Mouse (Mus musculus) cerebellum, adult 11 months (tissue): Measurements from ENCODE around the gene Mmd2.

ENCODE experiments used
- DNase-seq: peaks from one replicate; pipeline ENCODE4 v3.0.0; 2022

Mmd2 gene

DNA sequence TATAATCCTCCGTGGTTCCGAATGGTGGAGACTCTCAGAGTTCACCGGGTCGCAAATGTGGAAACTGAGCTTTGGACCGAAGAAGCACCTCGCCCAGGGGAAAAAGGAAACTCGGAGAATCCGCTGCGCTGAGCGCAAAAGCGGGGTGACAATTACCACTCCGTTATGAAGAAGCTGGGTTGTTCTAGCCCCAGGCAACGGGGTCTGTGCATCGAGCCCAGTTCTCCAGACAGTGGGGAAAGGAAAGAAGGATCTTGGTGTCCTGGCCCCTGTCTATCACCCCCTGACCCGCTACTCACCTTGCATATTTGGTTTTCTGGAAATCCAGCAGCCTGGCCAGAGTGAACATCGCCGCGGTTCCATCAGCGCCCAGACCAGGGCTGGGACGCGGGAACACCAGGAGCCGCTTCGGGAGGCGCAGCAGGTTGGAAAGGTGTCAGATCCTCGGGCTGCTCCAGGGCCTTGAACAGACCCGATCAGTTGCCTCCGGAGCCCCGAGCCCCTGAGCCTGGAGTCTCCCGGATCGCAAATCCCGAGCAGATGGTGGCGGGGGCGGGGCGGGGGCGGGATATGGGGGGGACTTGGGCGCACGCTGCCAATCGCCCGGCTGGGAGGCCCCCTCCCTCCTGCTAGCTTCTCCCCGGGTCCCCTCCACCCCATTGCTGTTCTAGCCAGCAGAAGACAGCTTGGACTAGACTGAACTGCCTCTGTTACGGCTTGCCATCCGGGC is at the start of gene Mmd2:
TSS of gene Mmd2 (minus strand) at position 542 of the 730 bp plus-strand sequence.
- peak; percentile 54 for DNase-seq

DNA sequence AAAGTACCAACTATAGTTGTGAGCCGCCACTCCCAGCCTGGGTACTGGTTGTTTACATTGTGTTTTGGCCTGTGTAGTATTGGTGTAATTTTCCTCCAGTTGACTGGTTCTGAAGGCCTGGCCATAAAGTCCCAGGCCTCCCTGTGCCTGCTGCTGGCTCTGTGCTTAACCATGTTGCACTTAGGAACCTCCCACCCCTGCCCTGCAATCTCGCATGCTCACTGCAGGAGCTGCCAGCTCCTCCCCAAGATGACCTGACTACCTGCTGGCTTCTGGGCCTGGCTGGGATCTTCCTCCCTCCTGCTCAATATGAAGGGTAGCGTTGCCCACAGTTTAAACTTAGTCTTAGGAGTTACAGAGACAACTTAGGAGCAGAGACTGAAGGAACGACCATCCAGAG is 43.7 kb upstream of the Mmd2 start:
- no peak for DNase-seq

DNA sequence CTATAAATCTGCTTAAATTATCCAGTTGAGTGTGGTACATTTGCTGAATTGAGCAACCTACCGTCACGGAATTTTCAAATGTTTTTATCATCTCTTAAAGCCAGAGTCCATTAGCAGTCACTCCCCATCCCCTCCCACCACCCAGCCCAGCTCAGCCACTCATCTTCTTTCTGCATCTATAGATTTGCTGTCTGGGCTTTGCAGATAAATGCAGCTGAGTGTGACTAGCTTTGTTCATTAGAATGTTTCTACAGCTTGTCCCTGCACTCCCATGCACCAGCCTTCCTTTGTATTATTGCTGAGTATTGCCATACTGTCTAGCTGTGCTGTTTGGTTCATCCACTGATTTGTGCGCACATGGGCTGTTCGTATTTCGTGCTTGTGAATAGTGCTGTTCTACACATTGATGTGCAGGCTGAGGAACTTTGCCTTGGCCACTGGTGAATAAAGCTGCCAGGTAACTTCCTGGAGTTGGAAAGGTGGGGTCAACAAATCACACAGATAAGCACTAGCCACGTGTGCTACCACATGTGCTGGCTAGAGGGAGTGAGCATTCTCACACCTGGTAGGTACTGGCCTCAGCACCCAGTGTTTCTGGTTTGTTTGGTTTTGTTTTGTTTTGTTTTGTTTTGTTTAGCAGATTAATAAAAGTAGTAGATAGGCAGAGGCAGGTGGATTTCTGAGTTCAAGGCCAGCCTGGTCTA is 42.3 kb upstream of the Mmd2 start:
- no peak for DNase-seq

DNA sequence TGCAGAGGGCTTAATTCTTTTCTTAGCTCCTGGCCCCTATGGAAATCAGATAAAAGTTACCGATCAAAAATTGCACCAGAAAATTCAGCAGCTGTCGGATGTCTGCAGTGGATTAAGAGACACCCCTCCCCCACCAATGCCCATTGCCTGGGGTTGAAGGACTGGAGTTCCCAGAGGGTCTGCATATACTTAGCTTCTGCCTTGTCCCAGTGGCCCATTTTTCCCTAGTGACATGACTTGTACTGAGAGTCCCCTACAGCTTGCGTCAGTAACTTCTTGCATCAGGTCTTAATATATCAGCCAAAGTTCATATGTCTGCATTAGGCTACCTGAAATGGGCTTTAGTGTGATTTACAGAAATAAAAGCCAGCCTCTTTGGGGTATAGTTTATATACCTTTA is 41.8 kb upstream of the Mmd2 start:
- no peak for DNase-seq

DNA sequence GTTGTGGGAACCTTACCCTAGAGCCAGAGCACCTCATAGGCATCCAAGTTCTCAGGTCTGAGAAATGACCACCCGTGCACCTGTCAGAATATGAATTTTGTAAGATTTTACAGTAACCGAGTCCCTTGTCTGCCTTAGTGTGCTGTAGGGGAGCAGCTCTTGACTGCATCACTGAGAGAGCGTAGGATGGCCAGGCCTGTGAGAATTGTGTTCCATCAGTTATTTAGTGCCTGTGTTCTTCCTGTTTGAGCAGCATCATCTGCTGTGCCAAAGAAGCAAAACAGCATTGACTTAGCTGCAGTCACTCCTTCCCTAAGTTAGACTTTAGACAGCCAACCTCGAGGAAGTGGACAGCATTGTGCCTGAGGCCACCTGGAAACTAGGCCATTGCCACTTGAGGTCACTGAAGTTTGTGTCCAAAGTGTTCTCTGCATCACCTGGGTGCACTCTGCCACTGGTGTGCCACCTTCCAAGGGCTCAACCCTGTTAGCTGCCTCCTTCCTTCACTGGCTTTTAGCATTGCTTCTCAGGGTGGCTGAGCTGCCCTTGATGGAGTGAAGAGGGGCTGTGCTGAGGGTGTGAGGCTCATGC is 41.0 kb upstream of the Mmd2 start:
- no peak for DNase-seq

DNA sequence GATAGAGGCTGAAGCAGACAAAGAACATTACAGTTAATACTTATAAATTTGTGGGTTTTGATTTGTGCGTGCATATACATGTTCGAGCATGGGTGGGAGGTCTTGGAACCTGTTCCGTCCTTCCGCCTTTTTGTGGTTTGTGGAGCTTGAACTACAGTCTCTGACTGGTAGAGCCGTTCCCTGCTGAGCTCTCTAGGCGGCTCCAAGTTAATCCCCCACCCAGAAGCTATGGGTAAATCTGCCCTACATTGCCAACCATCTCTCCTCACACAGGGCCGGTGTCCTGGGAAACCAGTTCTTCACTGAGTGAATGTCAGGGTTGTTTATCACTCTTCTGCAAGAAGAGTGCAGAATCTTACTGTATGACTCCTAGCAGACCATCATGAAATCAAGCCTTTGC is 39.6 kb upstream of the Mmd2 start:
- no peak for DNase-seq

DNA sequence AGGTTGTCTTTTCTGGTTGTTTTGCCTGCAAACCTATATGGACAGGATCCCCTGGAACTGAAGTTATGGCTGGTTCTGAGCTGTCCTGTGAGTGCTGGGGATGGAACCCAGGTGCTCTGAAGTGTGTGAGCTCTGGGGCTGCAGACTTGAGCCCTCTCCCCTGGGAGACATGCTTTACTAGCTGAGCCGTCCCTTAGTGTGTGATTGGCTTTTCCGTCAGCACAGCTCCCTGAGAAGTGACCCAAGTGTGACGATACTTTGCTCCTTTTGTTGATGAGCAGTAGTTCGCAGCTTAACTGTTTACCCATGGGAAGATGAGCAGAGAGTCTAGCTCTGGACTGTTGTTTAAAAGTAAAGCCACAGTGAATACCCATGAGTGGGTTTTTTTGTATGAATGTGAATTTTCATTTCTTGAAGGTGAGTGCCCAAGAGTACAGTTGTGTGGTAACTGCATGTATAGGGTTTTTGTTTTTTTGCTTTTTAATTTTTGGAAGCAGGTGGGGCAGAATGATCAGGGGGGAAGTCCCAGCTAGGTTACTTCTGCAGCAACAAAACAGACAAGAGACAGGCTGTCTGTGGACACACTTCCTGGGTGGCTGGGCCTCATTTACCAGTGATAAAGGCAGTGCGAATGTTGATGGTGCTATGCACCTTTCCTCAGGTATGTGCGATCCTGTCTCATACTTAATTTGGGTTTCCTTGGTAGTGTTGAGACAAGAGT is 32.9 kb upstream of the Mmd2 start:
- DNase-seq, result no peak

DNA sequence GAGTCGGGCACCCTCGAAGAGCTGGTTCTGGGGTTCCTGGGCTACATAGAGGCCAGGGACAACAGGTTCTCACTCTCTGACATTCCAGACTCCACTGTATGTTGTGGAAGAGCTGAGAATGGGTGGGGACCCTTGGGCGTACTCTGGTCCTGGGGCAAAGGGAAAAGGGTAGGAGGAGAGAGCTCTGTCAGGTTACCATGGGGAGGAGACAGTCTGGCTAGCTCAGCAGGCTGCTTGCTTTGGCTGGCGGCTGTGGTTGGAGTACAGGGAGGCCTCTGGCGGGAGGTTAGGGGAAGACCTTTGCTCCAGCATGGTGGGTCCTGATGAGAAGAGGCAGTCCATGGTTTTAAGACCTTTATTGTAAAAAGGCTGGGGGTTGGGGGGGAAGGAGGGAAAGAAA is 31.5 kb upstream of the Mmd2 start:
- no peak for DNase-seq

DNA sequence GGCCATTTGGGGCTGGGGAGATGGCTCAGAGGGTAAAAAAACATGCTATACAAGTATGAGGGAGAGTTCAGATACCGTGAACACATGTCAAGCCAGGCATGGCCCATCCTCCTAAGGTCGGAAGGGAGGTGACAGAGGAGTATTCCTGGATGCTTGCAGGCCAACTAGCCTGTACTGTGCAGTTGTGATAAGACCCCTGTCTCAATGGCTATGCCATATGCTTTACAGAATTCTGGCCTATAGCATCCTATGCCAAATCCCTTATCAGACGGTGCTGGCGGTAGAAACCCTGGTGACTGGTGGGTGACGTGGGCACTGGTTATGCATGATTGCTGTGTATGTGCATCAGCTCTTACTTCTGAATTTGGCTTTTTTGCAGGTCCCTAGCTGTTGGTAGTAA is 29.2 kb upstream of the Mmd2 start:
- no peak for DNase-seq

DNA sequence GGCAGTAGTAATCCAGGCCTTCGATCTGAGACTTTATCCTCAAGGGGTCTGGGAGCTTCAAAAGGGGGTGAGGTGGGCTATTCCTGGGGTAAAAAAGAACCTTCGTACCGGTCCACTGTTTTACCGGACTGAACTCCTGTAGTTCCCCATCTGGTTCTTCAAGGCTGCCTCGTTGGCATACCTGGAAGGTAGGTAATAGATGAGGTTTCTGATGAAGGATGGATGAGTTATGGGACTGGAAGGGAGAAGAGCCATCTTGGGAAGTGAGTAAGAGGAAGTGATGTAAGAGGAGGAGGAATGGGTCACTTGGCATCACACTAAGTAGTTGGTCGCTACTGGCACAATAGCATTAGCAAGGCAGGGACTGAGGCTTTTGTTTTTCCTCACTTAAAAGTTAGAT is 21.6 kb upstream of the Mmd2 start:
- no peak for DNase-seq

DNA sequence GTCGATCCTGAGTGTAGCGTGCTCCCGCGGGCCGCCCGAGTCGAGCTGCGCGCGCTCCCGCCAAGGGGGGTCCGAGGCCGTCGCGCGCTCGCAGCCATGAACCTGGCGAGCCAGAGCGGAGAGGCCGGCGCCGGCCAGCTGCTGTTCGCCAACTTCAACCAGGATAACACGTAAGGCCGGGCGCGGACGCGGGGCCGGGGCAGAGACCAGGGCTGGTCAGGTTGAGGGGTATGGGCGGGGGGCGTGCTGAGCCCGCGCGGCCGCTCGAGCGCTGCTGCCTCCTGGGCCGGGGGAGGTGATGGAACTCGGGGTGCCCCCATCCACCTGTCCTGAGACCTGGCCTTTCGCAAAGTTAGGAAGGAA is 21.0 kb upstream of the Mmd2 start:
- no peak for DNase-seq

DNA sequence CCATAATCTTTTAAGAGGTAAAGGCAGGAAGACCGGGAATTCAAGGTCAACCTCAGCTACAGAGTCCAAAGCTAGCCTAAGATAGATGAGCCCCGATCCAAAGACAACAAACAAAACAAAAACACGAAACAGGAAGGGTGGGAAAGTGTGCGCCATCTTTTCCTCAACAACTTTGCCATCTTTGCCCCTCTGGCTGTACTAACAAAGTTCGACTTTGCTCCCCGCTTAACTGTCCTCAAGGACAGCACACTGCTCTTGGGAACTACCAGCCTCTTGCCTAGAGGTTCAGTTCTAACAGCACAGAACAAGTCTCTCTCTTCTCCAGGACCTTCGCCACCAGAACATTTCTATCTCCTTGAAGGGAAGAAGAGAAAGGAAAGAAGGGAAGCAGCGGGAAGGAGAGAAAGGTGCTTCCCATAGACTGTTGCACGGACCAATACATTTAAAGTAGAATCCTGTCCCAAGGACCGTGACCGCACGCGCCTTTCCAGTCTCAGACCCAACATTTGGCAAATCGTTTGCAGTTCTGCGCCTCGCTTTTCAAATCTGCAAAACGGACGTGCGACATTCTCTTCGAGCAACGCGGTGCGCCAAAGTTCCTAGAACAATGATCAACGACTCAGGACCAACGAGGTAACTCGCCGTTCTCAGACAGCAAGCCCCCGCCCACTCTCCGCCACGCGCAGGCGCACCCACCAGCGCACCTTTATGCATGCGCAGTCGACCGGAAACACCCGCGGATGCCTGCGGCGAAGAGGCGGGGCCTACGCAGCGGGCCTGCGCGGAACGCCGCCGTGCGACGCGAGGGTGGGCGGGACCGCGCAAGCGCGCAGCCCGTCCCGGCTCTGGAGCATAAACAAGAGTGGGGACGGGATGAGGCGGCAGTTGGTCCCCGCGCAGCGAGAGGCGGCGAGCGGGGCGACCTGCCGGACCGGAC is 20.4 kb upstream of the Mmd2 start:
- DNase-seq, result peak; percentile 97

DNA sequence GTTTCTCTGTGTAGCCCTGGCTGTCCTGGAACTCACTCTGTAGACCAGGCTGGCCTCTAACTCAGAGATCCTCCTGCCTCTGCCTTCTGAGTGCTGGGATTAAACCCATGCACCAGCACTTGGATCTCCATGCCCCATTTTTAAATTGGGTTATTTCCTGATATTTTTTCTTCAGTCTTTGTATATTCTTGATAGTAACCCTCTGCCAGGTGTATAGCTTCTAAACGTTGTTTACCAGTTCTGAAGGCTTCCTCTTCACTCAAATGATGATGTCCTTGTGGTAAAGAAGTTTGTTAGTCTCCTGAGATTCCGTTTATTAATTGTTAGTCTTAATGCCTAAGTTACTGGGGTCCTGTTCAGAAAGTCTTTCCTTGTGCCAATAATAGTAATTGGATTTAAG is 18.8 kb upstream of the Mmd2 start, which contains the start of gene Wipi2:
TSS of gene Wipi2 (plus strand) at position 301 of the 400 bp plus-strand sequence.
- no peak for DNase-seq

DNA sequence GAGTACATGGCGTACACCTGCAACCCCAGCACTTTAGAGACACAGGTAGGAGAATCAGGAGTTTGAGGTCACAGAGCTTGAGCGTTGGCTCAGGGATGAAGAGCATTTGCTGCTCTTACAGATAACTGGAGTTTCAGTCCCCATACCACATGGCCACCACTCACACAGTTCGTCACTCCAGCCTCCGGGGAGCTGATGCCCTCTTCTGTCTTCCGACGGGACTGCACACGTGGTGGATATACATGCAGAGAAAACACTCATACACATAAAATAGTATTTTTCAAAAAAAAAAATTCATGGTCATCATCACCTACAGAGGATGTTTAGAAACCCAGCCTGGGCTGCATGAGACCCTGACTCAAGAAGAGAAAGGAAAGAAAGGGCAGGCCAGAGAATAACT is 14.5 kb upstream of the Mmd2 start:
- DNase-seq, result no peak

DNA sequence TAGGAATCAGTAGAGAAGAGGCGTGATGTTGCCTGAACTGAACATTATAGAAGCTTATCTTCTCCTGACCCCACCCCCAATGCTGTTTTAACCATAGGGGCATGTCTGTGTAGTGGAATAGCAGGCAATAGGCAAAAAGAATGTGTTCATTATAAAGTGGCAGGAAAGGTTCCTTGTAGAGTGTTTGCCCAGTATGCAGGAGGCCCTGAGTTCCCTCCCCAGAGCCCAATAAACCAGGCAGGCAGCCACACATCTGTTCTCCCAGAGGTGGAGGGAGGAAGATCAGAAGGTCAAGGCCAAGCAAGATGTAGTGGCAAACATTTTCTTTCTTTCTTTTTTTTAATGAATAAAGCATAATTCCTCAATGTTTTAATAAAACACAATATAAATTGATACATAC is 13.5 kb upstream of the Mmd2 start:
- DNase-seq, result no peak

DNA sequence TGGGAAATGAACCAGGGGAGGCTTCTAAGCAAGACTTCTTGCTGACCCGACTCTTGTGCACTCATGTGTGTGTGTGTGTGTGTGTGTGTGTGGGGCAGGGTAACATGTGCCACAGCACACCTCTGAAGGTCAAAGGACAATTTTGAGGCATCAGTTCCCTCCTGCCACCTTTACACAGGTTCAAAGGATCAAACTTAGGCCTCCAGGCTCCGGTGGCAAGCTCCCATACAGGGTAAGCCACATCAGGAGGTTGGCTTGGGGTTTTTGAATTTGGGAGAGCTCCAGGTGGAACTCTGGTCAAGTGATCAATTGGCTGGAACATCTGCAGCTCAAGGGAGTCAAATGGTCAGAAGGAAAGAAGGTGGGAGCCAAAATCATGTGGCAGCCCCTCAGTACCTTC is 12.8 kb upstream of the Mmd2 start:
- DNase-seq, result no peak

DNA sequence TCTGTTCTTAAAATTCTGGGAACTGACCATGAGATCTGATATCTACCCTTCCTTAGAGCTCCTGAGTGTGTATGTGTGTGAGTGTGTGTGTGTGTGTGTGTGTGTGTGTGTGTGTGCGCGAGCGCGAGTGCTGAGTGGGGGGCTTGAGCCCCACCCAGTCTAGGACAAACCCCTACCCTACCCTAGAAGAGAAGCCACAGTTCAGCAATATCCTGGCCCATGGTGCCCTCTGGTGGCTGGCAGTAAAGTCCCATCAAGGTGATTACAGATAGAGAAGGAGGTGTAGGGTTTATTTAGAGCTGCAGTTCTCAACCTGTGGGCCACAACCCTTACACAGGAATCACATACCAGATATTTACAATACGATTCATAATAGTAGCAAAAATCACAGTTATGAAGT is 11.3 kb upstream of the Mmd2 start:
- peak; percentile 55 for DNase-seq

DNA sequence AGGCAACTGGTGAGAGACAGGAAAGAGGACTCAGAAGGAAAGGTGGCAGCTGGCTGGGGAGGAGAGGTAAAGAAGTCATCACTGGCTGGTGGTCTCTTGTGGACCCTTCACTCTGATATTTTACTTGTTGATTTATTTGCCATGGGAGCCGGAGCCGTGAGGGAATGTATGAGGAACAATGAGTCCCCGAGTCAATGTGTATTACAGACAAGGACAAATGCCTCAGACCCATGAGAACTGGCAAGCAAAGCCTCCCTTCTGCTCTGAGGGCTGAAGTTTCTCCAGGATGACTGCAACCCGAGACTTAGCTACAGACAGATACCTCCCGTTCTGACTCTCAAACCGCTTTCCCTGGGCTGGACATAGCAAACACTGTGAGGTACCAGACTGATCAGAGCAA is 7.7 kb upstream of the Mmd2 start:
- no peak for DNase-seq

DNA sequence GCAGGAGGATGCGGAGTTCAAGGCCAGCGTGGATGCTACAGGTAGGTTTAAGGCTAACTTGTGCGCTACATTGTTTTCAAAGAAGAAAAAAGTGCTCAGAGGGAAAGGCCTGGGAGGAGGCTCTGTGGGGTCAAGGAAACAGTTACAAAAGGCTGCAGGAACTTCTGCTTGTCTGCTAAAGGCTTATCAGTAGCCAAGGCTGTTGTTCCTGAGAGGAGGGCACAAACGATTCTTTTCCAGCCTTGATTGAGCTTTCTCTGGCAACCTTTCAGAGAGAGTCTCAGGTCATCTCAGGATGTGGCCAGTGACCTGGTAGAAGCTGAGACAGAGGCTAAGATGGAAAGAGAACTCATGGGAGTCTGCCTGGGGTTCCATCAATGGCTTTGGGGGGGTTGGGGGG is 7.0 kb upstream of the Mmd2 start:
- no peak for DNase-seq

DNA sequence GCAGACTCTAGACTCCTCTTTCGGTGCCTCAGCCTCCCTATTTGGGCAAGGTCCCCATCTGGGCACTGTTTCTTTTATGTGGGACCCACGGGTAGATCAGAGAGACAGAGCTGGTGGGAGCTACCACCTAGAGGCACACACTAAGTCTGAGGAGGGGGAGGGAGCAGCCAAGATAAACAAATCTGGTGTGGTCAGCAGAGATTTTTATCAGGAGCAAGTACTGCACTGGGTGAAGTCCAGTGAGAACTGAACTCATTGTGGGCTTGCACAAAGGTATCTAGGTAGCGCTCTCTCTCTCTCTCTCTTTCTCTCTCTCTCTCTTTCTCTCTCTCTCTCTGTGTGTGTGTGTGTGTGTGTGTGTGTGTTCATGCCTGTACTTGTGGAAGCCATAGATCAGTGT is 5.9 kb upstream of the Mmd2 start:
- no peak for DNase-seq

DNA sequence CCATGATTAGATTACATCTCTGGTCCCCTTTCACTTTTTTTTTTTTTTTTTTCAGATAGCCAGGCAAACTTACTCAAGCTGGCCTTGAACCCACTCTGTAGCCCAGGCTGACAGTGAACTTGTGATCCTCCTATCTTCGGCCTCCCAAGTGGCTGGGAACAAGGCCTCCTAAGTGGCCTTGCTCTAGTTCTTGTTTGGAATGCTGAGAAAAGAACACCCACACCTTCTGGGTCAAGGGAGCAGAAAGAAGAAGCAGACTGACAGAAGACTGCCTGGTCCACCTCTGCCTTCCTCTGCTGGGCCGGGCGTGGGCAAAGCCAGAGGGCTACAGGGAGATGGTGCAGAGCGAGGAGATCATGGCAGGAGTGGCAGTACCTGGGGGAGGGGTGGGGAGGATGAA is 1.8 kb upstream of the Mmd2 start:
- no peak for DNase-seq

DNA sequence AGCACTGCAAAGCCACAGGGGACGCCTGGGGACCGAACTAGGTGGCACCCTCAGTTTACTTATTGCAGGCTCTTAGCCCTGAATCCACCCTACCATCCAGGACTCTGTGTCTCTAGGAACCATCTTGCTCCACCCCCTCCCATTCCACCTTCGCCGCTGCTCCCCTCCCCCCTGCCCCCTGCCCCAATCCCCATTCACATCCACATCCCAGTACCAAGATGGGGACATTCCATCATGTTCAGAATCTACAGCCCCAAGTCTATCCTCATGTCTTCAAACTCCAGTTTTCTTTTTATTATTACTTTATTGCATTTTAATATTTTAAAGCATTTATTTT is 357 bp upstream of the Mmd2 start:
- DNase-seq, result no peak

DNA sequence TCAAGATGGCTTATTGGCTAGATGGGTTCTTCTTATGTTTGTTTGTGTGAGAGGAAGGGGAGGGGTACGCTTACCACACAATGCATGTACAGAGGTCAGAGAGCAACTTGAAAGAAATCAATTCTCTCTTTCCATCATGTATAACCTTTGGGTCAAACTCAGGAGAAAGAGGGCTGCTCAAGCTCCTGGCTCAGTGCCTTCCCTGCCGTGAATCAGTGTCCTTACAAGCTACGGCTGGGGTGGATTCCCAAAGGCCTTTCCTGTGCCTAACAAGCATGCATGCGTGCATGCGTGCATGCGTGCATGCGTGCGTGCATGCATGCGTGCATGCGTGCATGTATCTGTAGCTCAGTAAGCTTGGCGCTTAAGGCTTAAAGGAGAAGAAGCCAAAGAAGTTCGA is 3.3 kb downstream of the Mmd2 start:
- DNase-seq, result no peak
